Mouse (Mus musculus): ENCODE measurements at regions not wholly inside any gene's neighbourhood (a gene's known extent, or its start where the extent isn't known, plus 50 kb on each side); places are given as distances from the start of the nearest gene placed in this dataset.

GRCm38 (mm10) chr4:87570470-87570891, 340.2 kb upstream of the Slc24a2 start:
- no peak overlapping the region for H3K4me2 ChIP-seq (ENCODE audit: low read length)
- peak; percentile 65 for DNase-seq
- no peak overlapping the region for H3K4me3 ChIP-seq (replicated peaks; ENCODE audit: low read depth, low read length)
- H3K27ac ChIP-seq (replicated peaks; ENCODE audit: low read depth, low read length), result 0 out of 2 replicates have a peak overlapping the region, but pooled peaks have one; percentile 14
- H3K36me3 ChIP-seq (ENCODE audit: control insufficient read depth, insufficient read depth, low read length), result no peaks in the 10 kb centered on the region
- H3K4me1 ChIP-seq (ENCODE audit: control insufficient read depth, insufficient read depth, low read length), result no peaks in the 10 kb centered on the region
- H3K9me3 ChIP-seq (ENCODE audit: control insufficient read depth, low read length), result no peaks in the 10 kb centered on the region
- WGBS, result 70% methylated on average over 13 of the region's 13 CpGs
- H3K9ac ChIP-seq (replicated peaks; ENCODE audit: low read length), result no peak overlapping the region
- no peaks in the 10 kb centered on the region for H3K27me3 ChIP-seq (ENCODE audit: control insufficient read depth, insufficient read depth, low read length)
- no peak for ATAC-seq (ENCODE audit: low FRiP score, low TSS enrichment)

- Histone ChIP-seq H3K4me1 (ENCODE audit: control insufficient read depth, insufficient read depth, low read length) (no peaks in the 10 kb centered on the region), H3K9ac (replicated peaks; ENCODE audit: low read length) (no peak overlapping the region), H3K36me3 (ENCODE audit: control insufficient read depth, insufficient read depth, low read length) (no peaks in the 10 kb centered on the region), H3K4me3 (replicated peaks; ENCODE audit: low read depth, low read length) (no peak overlapping the region), H3K27me3 (ENCODE audit: control insufficient read depth, insufficient read depth, low read length) (no peaks in the 10 kb centered on the region), H3K4me2 (ENCODE audit: low read length) (no peak overlapping the region), H3K9me3 (ENCODE audit: control insufficient read depth, low read length) (no peaks in the 10 kb centered on the region), H3K27ac (replicated peaks; ENCODE audit: low read depth, low read length) (no peak overlapping the region)
- 74% methylated on average over 2 of the region's 2 CpGs for WGBS
- no peak for DNase-seq
- no peak for ATAC-seq (ENCODE audit: low FRiP score, low TSS enrichment)
These were observed 336.3 kb upstream of the Slc24a2 start for GRCm38 (mm10) chr4:87566616-87567015.

- Histone ChIP-seq H3K27me3 (ENCODE audit: control insufficient read depth, insufficient read depth, low read length) (no peaks in the 10 kb centered on the region), H3K9ac (replicated peaks; ENCODE audit: low read length) (no peak overlapping the region), H3K4me1 (ENCODE audit: control insufficient read depth, insufficient read depth, low read length) (no peaks in the 10 kb centered on the region), H3K27ac (replicated peaks; ENCODE audit: low read depth, low read length) (no peak overlapping the region), H3K9me3 (ENCODE audit: control insufficient read depth, low read length) (0 out of 2 replicates have a peak, but pooled peaks cover 6% of the 10 kb centered on the region), H3K4me3 (replicated peaks; ENCODE audit: low read depth, low read length) (no peak overlapping the region), H3K4me2 (ENCODE audit: low read length) (no peak overlapping the region), H3K36me3 (ENCODE audit: control insufficient read depth, insufficient read depth, low read length) (no peaks in the 10 kb centered on the region)
- 81% methylated on average over 3 of the region's 3 CpGs for WGBS
- ATAC-seq (ENCODE audit: low FRiP score, low TSS enrichment) (no peak), DNase-seq (no peak)
These were observed 324.6 kb upstream of the Slc24a2 start for GRCm38 (mm10) chr4:87554912-87555311.
